Mouse (Mus musculus) midbrain, embryonic 14.5 days (tissue): ENCODE data around the gene Nck2. TPM values are rescaled to one million over a fixed set of nuclear protein-coding genes. Genes with fewer than 3 reads are reported as not detected.

Experiments used
- ATAC-seq: fragments of 200-750 bp; cut with Nextera tagmentation; 2 replicates; pipeline ENCODE4 v1.8.0; 2017; ENCODE audit warnings: moderate number of reproducible peaks, moderate library complexity; ENCODE audit not compliant: low FRiP score, low TSS enrichment
- DNase-seq: peaks from one replicate; pipeline ENCODE4 v3.0.0-alpha.2; 2015
- H3K27ac ChIP-seq: fragments of 300-500 bp; sonication (generic); replicated peaks from 2 replicates; pipeline ENCODE4 v1.5.1; 2014; ENCODE audit warnings: mild to moderate bottlenecking, low read depth, low read length, moderate library complexity
- H3K27me3 ChIP-seq: fragments of 300-500 bp; sonication (generic); 2 replicates; pipeline ENCODE4 v1.6.1; 2014; ENCODE audit warnings: low read length, control low read depth, mixed read lengths; ENCODE audit not compliant: control insufficient read depth, insufficient read depth
- H3K36me3 ChIP-seq: fragments of 300-500 bp; sonication (generic); 2 replicates; pipeline ENCODE4 v1.6.1; 2014; ENCODE audit warnings: low read length, control low read depth; ENCODE audit not compliant: control insufficient read depth, insufficient read depth
- H3K4me1 ChIP-seq: fragments of 300-500 bp; sonication (generic); 2 replicates; pipeline ENCODE4 v1.6.1; 2014; ENCODE audit warnings: mild to moderate bottlenecking, antibody characterized with exemption, low read length, control low read depth; ENCODE audit not compliant: control insufficient read depth, insufficient read depth
- H3K4me2 ChIP-seq: fragments of 300-500 bp; sonication (generic); 2 replicates; pipeline ENCODE4 v1.6.1; 2014; ENCODE audit warnings: mild to moderate bottlenecking, low read length, moderate library complexity
- H3K4me3 ChIP-seq: fragments of 300-500 bp; sonication (generic); replicated peaks from 2 replicates; pipeline ENCODE4 v1.5.1; 2014; ENCODE audit warnings: low read depth, low read length
- H3K9ac ChIP-seq: fragments of 300-500 bp; sonication (generic); replicated peaks from 2 replicates; pipeline ENCODE4 v1.6.1; 2014; ENCODE audit warnings: mild to moderate bottlenecking, low read length, moderate library complexity
- H3K9me3 ChIP-seq: fragments of 300-500 bp; sonication (generic); 2 replicates; pipeline ENCODE4 v1.6.1; 2016; ENCODE audit warnings: low read length, control low read depth, mixed read lengths; ENCODE audit not compliant: control insufficient read depth
- WGBS: fragments of 180-500 bp; shearing (Covaris S2); extraction: QIAGEN DNeasy Blood & Tissue Kit; methylation state at CpG from one replicate; pipeline ENCODE4 v1.1.7; 2014; 5-methylcytosine and 5-hydroxymethylcytosine counted together
- polyA plus RNA-seq: library from polyadenylated mRNA; unstranded; fragments of >200 nt; fragmentation: Nextera tagmentation; extraction: Ambion mirVana; gene quantifications from 2 replicates; pipeline ENCODE4 v1.2.1, GENCODE M21; 2014

The Nck2 gene
- polyA plus RNA-seq, 1 experiment from 2014 or later: 38.8 TPM

DNA sequence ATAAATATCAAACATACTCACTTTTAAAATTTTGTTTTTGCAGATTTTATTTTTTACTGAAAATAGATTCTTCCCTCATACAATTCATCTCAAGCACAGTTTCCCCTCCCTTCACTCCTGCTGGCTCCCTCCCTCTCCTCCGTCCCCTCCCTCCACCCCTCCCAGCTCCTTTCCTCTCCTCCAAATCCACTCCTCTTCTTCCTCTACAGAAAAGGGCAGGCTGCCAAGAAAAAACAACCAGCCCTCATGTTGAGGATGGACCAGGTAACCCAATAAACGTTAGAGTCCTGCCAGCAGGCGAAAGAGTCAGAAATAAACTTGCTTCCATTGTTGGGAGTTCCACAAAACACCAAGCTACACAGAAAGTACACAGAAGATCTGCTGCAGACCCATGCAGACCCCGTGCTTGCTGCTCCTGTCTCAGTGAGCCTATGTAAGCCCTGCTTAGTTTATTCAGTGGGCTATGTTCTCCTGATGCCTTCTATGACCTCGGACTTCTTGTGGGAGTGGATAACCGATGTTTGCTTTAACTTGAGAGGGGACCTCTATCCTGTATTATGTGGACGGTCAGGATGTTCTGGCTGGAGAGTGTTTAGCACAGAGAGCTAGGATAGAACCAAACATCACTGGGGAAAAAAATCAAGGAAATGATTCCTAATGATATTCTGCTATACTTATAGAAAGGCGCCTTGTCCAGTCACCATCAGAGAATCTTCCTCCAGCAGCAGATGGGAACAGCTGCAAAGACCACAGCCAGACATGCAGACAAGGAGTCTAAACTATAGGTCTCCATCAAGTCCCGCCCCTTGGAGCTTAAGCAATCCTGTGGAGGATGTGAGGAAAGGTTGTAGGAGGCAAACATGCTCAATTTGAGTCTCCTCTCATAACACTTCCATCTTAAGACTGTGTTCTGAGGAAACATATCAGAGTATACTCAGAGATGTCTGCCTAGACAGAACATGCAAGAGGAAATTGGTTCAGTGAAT lies 39.4 kb upstream of the Nck2 start:
- 67% methylated on average over 9 of the region's 9 CpGs for WGBS
- Histone ChIP-seq H3K9ac (no peak overlapping the region), H3K9me3 (no peaks in the 10 kb centered on the region), H3K36me3 (no peaks in the 10 kb centered on the region), H3K27ac (no peak overlapping the region), H3K4me3 (no peak overlapping the region), H3K4me2 (no peak overlapping the region), H3K27me3 (no peaks in the 10 kb centered on the region), H3K4me1 (no peaks in the 10 kb centered on the region)
- ATAC-seq (no peak), DNase-seq (no peak)

DNA sequence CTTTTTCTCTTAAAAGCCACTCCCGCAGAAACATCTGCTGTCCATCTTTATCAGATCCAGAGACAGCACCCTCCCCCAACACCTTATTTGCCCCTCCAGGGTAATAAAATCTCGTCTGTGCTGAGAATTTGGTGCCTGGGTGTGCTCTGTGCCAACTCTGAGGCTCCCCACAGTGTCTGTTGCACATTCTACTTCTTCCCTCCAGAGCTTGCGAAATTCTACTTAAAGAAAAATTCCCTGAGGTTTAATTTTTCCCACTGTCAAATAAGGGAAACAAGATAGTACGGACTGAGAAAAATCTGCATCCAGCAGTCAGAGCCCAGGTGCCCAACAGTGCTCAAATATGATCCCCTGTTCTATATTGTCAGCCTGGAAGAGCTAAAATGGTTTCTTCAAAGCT lies 35.4 kb upstream of the Nck2 start:
- no peak for ATAC-seq
- 71% methylated on average over 4 of the region's 4 CpGs for WGBS
- DNase-seq: no peak
- Histone ChIP-seq H3K27me3 (no peaks in the 10 kb centered on the region), H3K27ac (no peak overlapping the region), H3K9me3 (no peaks in the 10 kb centered on the region), H3K4me3 (no peak overlapping the region), H3K4me1 (no peaks in the 10 kb centered on the region), H3K36me3 (no peaks in the 10 kb centered on the region), H3K9ac (no peak overlapping the region), H3K4me2 (no peak overlapping the region)

DNA sequence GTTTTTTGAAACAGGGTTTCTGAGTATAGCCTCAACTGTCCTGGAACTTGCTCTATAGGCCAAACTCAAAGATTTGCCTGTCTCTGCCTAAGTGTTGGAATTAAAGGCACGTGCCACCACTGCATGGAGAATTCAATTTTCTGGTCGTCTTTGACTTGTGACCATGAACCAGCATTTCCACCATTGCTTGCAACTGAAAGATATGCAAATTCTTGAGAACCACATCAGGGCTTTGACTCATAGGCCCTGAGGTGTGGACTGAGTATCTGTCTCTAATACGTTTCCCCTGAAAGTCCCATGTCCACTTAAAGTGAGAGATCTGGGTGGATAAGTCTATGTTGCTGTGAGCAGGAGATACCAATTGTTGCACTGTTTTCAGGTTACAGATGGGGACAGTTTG lies 31.6 kb upstream of the Nck2 start:
- Histone ChIP-seq H3K27me3 (no peaks in the 10 kb centered on the region), H3K4me3 (no peak overlapping the region), H3K9me3 (no peaks in the 10 kb centered on the region), H3K9ac (no peak overlapping the region), H3K27ac (no peak overlapping the region), H3K36me3 (no peaks in the 10 kb centered on the region), H3K4me1 (no peaks in the 10 kb centered on the region), H3K4me2 (no peak overlapping the region)
- 81% methylated on average over 3 of the region's 3 CpGs for WGBS
- no peak for DNase-seq
- ATAC-seq: no peak

DNA sequence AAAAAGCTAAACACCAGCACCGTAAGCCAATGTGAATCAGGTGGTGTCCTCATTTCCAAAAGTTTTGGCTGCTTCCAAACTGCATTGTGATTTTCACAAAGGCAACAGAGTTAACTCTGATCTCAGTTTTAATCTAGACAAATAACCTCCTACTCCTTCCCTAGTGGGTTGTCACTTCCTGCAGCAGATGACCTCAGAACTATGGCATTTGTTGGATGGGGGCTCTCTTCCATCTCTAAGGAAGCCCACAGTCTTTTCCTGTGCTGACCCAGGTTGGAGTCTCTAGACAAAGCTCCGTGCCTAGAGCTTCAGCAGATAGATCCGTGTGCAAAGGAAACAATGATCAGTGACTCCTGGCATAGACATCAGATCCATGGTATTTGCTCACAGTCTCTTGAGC lies 31.1 kb upstream of the Nck2 start:
- ATAC-seq (no peak), DNase-seq (no peak)
- Histone ChIP-seq H3K9me3 (no peaks in the 10 kb centered on the region), H3K36me3 (no peaks in the 10 kb centered on the region), H3K27me3 (no peaks in the 10 kb centered on the region), H3K4me2 (no peak overlapping the region), H3K4me3 (no peak overlapping the region), H3K9ac (no peak overlapping the region), H3K27ac (no peak overlapping the region), H3K4me1 (no peaks in the 10 kb centered on the region)
- 76% methylated on average over 3 of the region's 3 CpGs for WGBS

DNA sequence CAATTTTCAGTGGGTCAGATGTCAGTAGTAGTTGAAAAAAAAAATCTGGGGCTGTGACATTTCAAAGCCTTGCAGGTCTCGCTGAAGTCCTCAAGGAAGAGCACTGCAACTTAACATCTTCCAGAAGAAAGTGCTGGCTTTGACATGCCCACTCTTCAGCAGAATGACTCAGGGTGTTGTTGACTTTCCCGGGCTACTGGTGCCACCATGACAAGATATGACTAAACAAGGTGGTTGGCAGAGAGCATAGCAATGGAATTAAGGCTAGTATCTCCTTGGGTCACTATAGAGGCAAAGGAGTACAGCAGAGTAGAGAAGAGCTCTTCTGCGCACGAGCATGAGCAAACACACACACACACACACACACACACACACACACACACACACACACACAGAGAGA lies 30.6 kb upstream of the Nck2 start:
- Histone ChIP-seq H3K27me3 (no peaks in the 10 kb centered on the region), H3K4me1 (no peaks in the 10 kb centered on the region), H3K36me3 (no peaks in the 10 kb centered on the region), H3K4me2 (no peak overlapping the region), H3K9ac (no peak overlapping the region), H3K4me3 (no peak overlapping the region), H3K9me3 (no peaks in the 10 kb centered on the region), H3K27ac (no peak overlapping the region)
- WGBS: 80% methylated on average over 4 of the region's 4 CpGs
- DNase-seq (no peak), ATAC-seq (no peak)

DNA sequence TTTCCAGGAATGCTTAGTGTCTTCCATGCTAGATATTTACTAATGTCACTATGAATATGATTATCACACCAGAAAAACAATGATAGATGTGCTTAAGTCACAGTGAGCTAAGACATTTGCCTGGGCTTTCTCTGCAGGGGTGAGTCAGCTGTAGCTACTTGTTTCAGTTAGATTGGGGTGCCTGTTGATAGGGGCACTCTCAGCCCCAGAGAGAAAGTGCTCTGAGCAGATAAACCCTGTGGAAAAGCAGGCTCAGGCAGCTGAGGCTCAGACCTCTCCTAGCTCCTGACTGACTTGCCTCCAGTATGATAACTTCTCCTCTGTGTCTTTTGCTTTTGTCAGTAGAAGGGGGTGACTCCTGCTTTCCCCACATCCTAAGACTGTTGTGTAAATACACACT lies 30.2 kb upstream of the Nck2 start:
- Histone ChIP-seq H3K27me3 (no peaks in the 10 kb centered on the region), H3K4me1 (no peaks in the 10 kb centered on the region), H3K27ac (no peak overlapping the region), H3K36me3 (no peaks in the 10 kb centered on the region), H3K4me3 (no peak overlapping the region), H3K9me3 (no peaks in the 10 kb centered on the region), H3K9ac (no peak overlapping the region), H3K4me2 (no peak overlapping the region)
- DNase-seq (no peak), ATAC-seq (no peak)

DNA sequence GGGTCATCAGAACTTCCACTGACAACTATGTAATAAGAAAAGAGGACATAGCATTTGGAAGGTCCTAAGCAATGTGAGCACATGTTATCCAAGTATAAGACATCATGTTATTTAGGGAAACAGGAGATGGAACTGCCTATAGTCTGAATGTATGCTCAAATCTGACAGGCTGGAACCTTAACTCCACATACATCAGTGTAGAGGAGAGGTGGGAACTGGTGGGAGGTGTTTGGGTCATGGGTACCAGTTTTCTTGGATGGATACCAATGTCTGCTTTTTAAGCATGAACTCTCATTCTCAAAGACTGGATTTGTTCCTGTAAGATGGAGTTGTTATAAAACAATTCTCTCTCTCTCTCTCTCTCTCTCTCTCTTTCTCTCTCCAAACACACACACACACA lies 29.4 kb upstream of the Nck2 start:
- no peak overlapping the region for H3K27ac ChIP-seq
- no peak overlapping the region for H3K4me3 ChIP-seq
- no peaks in the 10 kb centered on the region for H3K27me3 ChIP-seq
- no peak overlapping the region for H3K9ac ChIP-seq
- H3K4me2 ChIP-seq: no peak overlapping the region
- H3K36me3 ChIP-seq: no peaks in the 10 kb centered on the region
- ATAC-seq (no peak), DNase-seq (no peak)
- H3K9me3 ChIP-seq: no peaks in the 10 kb centered on the region
- H3K4me1 ChIP-seq: no peaks in the 10 kb centered on the region

DNA sequence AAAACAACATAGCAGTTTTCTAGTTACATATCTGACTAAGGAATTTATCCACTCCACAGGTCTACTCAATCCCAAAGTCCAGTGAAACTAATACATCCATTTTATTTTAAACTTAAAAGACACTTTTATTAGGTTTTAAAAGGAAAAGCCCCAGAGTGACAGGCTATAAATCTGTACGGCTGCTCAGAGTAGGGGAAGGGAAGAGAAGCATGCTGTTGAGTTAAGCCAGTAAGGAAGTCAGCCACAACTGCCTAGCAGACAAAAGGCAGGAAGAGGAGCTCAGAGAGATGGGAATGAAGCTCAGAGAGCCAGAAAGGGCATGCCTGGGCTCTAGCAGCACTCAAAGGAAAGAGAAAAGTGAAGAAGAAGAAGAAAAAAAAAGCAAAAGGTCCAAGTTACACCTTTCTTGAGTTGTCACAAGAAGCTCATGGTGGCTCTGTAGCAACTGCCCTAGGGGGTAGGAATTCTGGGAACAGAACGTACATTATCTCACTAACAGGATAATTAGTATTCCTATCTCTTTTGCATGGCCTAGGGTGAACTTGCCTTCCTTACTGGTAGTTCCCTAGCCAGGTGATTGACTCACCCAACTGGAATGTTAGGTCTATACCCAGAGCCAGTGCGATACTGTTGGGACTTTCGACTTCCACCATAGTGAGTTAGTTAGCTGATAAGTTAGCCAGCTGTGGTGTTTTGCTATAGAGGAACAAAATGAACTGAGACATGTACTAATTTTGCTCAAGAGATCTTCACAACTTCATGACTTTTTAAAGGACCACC lies 21.2 kb upstream of the Nck2 start:
- no peaks in the 10 kb centered on the region for H3K9me3 ChIP-seq
- WGBS: 82% methylated on average over 4 of the region's 4 CpGs
- H3K4me2 ChIP-seq: no peak overlapping the region
- H3K27me3 ChIP-seq: no peaks in the 10 kb centered on the region
- no peak overlapping the region for H3K27ac ChIP-seq
- DNase-seq: no peak
- H3K36me3 ChIP-seq: no peaks in the 10 kb centered on the region
- no peak overlapping the region for H3K9ac ChIP-seq
- H3K4me1 ChIP-seq: no peaks in the 10 kb centered on the region
- H3K4me3 ChIP-seq: no peak overlapping the region
- no peak for ATAC-seq

DNA sequence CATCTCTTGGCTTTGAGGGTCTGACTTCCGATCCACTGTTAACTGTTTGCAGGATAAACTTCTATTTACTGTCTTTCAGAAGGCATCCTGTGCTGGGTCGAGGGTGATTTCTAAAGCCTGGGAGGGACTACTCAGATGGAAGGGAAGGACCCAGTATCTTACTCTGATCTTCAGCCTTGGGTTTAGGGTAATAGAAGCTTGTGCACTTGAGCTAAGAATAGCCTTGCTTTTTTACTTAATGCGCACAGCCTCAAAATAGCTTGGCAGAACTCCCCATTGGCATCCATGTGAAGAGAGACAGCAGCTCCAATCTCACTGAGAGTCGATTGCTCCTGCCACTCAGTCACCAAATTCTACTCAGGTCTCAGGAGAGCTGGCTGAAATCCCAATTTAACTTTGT lies 17.9 kb upstream of the Nck2 start:
- 62% methylated on average over 4 of the region's 4 CpGs for WGBS
- Histone ChIP-seq H3K4me2 (no peak overlapping the region), H3K36me3 (no peaks in the 10 kb centered on the region), H3K27ac (no peak overlapping the region), H3K4me1 (no peaks in the 10 kb centered on the region), H3K27me3 (no peaks in the 10 kb centered on the region), H3K9me3 (no peaks in the 10 kb centered on the region), H3K9ac (no peak overlapping the region), H3K4me3 (no peak overlapping the region)
- no peak for ATAC-seq
- DNase-seq: peak; percentile 5
